In genomic region chr14:75235955-75236635, GRCm38 (mm10) we compare ENCODE assay signal across 9 mouse cellular contexts. TPM values are rescaled to one million over a fixed set of nuclear protein-coding genes. Genes with fewer than 3 reads are reported as not detected.
DNase-seq lines count a peak whose midpoint lies in the region; ATAC-seq and TF ChIP-seq lines count a peak whose summit lies in the region.
"Had no signal": no experiment of that assay in that cellular context is flagged by ENCODE, and none has a peak within 500 bp of the region (broad histone marks: within the 10 kb centered on the region; RNA-seq: fewer than 3 reads in every experiment).

No protein-coding gene starts in this region.

- peak; percentile 70 for DNase-seq in brain, embryonic 18.5 days (ENCODE audit: low read depth, low spot score)
- DNase-seq in layer of hippocampus, adult 9-10 months (ENCODE audit: low spot score), result peak; percentile 17
- peak; percentile 65 for DNase-seq in midbrain, postnatal 0 days (ENCODE audit: low spot score)
- DNase-seq in gastrocnemius, postnatal 4 days (ENCODE audit: low spot score in 2 of 2), result no peak
- no peak for DNase-seq in thymus, postnatal 4 days
- no peak for DNase-seq in ovary, postnatal 10 days (ENCODE audit: low spot score)
- DNase-seq in ovary, postnatal 14 days (ENCODE audit: low spot score), result no peak

- H3K4me1 ChIP-seq in forebrain, embryonic 16.5 days (replicated peaks; ENCODE audit: control insufficient read depth, insufficient read depth, low read length), result peaks cover 27% of the 10 kb centered on the region
- 0 out of 2 replicates have a peak, but pooled peaks cover 6% of the 10 kb centered on the region for H3K4me1 ChIP-seq in midbrain, postnatal 0 days (ENCODE audit: insufficient read depth, low read length)

- H3K36me3 ChIP-seq in forebrain, embryonic 16.5 days (ENCODE audit: control insufficient read depth, insufficient read depth), result no peaks in the 10 kb centered on the region
- no peaks in the 10 kb centered on the region for H3K36me3 ChIP-seq in midbrain, postnatal 0 days (ENCODE audit: insufficient read depth, low read length)

- TF ChIP-seq CTCF in midbrain, postnatal 0 days (IDR thresholded peaks at IDR 0.05), result no peak

- H3K4me2 ChIP-seq in forebrain, embryonic 16.5 days (ENCODE audit: low read length), result peak overlapping the region; percentile 46
- peak overlapping the region; percentile 25 for H3K4me2 ChIP-seq in midbrain, postnatal 0 days (ENCODE audit: low read depth, low read length, poor library complexity, severe bottlenecking)

- H3K27me3 ChIP-seq in forebrain, embryonic 16.5 days (replicated peaks; ENCODE audit: control insufficient read depth, insufficient read depth, low read length), result no peaks in the 10 kb centered on the region
- H3K27me3 ChIP-seq in midbrain, postnatal 0 days (ENCODE audit: insufficient read depth, low read length), result no peaks in the 10 kb centered on the region

- H3K9ac ChIP-seq in forebrain, embryonic 16.5 days (replicated peaks; ENCODE audit: low read depth, low read length), result no peak overlapping the region
- no peak overlapping the region for H3K9ac ChIP-seq in midbrain, postnatal 0 days (replicated peaks; ENCODE audit: low read length, poor library complexity, severe bottlenecking)

- H3K27ac ChIP-seq in forebrain, embryonic 16.5 days (ENCODE audit: low read length), result peak overlapping the region; percentile 88
- no peak overlapping the region for H3K27ac ChIP-seq in midbrain, postnatal 0 days (ENCODE audit: low read depth, low read length)

- H3K4me3 ChIP-seq in forebrain, embryonic 16.5 days (replicated peaks; ENCODE audit: low read length), result peak overlapping the region; percentile 13
- no peak overlapping the region for H3K4me3 ChIP-seq in midbrain, postnatal 0 days (ENCODE audit: low read depth, low read length)

- ATAC-seq in forebrain, embryonic 16.5 days, result peak; percentile 95
- peak; percentile 71 for ATAC-seq in midbrain, postnatal 0 days (ENCODE audit: low FRiP score)

- no peaks in the 10 kb centered on the region for H3K9me3 ChIP-seq in forebrain, embryonic 16.5 days (ENCODE audit: control insufficient read depth, low read length)
- no peaks in the 10 kb centered on the region for H3K9me3 ChIP-seq in midbrain, postnatal 0 days (ENCODE audit: low read length)

- 3% methylated on average over 9 of the region's 9 CpGs for WGBS in forebrain, embryonic 16.5 days
- 15% methylated on average over 9 of the region's 9 CpGs for WGBS in midbrain, postnatal 0 days

RNA-seq across cellular contexts. Expression of gene Cpb2, which starts 6.0 kb away (rescaled TPM):
- polyA plus RNA-seq in forebrain, embryonic 16.5 days (2015; fragmentation: Nextera tagmentation; extraction: Ambion mirVana), result not detected in 2 replicates
- not detected in 2 replicates for total RNA-seq in midbrain, postnatal 0 days (2014; rRNA removed)
- 0.20 TPM in 1 of 2 replicates, not detected in the other for polyA plus RNA-seq in midbrain, postnatal 0 days (2015; fragmentation: Nextera tagmentation; extraction: Ambion mirVana)
- total RNA-seq in gastrocnemius, postnatal 4 days (2021), result under 1 TPM; 0.25 to 0.65 TPM
- polyA plus RNA-seq: limb, embryonic 11.5 days had no signal

RNA-seq across cellular contexts. Expression of gene Zc3h13, which starts 48.1 kb away (rescaled TPM):
- 53.4 and 54.7 TPM in 2 replicates for polyA plus RNA-seq in forebrain, embryonic 16.5 days (2015; fragmentation: Nextera tagmentation; extraction: Ambion mirVana)
- 15.2 and 19.2 TPM in 2 replicates for total RNA-seq in midbrain, postnatal 0 days (2014; rRNA removed)
- polyA plus RNA-seq in midbrain, postnatal 0 days (2015; fragmentation: Nextera tagmentation; extraction: Ambion mirVana), result 37.2 and 51.2 TPM in 2 replicates
- 10 to 100 TPM; 29.0 to 31.8 TPM for total RNA-seq in gastrocnemius, postnatal 4 days (2021)

Comparison
In these comparisons a context has a peak if more than half of its experiments do, and no peak if none do; other contexts are left out.
1. DNase-seq: peak in brain, embryonic 18.5 days (single experiment), layer of hippocampus, adult 9-10 months (single experiment) and midbrain, postnatal 0 days (single experiment); none in gastrocnemius, postnatal 4 days (0 of 2), thymus, postnatal 4 days (single experiment), ovary, postnatal 10 days (single experiment) and ovary, postnatal 14 days (single experiment).